Mouse (Mus musculus) thymus, adult 18-20 months (tissue): ENCODE measurements around the gene Kcnd2.

Experiments used
- DNase-seq, 2 experiments: peaks; one replicate each; pipeline ENCODE4 v3.0.0; 2022; ENCODE audit warnings: mixed read lengths in 2 of 2

The Kcnd2 gene

DNA sequence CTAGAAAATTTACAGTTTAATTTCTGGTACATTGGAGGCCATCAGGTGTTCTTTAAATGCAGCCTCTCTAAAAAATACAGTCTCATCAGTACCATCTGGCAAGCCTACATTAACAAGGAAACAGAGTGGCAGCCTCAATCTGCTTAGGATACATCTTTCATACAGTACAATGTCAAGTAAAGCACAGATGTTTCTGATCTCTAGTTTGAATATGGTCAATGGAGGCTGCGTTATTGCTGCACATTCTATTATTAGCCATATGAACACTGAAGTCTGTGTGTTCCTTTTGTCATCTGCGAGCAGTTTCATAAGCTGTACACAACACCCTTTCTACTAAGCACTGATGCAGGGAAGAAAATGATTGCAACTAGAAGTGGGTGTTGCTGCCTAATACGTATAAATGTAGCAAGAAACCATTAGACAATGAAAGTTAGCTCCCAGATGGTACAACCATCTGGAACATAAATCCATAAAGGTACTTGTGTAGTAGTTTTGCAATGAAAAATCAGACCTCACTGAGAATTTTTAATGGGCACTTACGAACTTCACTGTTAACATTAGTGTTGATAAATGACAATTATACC, 209.0 kb downstream of the Kcnd2 start:
- no peak for DNase-seq

- no peak for DNase-seq
Observed at GRCm38 (mm10) chr6:21431120-21431519, 215.8 kb downstream of the Kcnd2 start.

DNA sequence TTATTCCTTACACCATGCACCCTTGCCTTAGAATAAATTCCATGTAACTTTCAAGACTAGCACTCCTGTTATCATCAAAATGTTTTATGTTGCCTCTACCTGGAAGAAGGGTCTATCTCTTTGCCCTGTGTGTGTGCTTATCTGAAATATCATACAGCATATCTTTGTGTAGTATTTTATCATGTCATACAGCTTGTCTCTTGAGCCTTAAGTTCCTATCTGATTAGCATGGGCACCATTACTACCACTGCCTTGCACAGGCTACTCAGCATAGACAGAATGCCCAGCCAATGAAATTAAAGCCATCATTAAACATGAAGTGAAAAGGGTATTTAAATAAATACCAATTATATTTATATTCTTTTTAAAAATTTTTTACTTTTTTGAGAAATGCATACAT, 249.4 kb downstream of the Kcnd2 start:
- no peak for DNase-seq

DNA sequence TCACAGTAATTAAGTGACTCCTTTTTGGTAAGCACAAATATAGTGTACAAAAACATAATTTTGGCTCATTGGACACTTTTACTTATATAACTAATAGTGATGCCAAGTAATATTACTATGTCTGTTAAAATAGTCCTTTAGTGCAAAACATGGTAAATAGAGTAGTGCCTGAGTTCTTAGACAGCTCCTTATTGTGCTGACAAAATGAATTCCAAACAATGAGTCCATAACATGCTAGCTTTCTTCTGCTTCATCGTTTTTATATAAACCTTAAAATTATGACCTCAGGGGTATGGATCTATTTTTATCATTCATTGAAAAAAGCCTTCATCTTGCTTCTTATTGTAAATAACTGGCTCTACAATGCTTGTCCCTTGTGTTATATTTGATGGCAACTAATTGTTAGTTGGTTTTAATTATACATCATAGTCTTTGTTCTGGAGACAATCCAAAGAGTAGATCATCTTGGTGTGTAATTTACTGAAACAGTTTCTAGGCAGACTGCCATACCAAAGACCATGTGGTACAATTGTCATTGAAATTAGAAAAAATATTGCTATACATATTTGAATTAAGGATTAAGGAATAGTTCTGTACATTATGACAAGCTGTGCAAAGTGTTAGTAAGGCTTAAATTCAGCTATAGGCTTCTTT, 256.7 kb downstream of the Kcnd2 start:
- DNase-seq = no peak

- no peak for DNase-seq
Observed at GRCm38 (mm10) chr6:21482714-21483113, 267.4 kb downstream of the Kcnd2 start.

- no peak for DNase-seq
Observed at GRCm38 (mm10) chr6:21488536-21488935, 273.2 kb downstream of the Kcnd2 start.

DNA sequence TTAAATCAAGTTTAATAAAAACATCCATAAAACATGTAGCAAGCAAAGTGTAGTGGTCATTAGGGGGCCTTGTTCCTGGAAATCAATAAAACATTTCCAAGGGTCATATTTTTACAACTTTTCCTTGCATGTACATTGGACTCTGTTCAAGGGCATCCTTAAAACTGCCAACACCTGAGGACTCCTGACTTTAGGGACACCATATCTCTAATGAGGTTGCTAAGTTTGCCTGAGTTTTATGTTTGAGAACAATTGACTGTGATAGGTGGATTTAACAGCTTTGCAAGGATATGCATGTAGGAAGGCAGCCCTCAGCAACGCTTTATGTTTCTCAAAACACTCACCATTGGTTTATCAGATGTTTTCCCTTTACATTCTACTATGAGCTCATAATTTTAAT, 287.6 kb downstream of the Kcnd2 start:
- no peak for DNase-seq

GRCm38 (mm10) chr6:21510621-21511239, 295.4 kb downstream of the Kcnd2 start:
- no peak for DNase-seq

GRCm38 (mm10) chr6:21520351-21520750, 305.0 kb downstream of the Kcnd2 start:
- DNase-seq = no peak

- DNase-seq = no peak
Observed at GRCm38 (mm10) chr6:21527489-21528074, 312.3 kb downstream of the Kcnd2 start.

DNA sequence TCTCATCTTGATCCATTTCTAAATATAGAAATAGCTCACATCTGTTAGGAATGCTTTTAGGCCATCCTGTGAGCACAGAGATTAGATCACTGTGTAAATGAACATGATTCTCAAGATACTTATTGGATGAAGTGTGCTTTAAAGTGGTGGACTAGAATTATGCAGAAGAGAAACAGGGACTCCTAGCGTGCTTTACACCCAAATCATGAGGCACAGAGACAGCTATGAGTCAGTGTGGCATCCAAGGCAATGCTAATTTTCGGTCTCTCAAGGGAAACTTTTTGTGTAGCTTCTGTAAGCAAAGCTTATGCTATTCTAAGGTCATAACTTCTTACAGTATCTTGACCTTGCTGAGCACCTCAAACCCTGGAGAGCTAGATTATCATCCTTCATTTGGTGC, 318.7 kb downstream of the Kcnd2 start:
- no peak for DNase-seq

DNA sequence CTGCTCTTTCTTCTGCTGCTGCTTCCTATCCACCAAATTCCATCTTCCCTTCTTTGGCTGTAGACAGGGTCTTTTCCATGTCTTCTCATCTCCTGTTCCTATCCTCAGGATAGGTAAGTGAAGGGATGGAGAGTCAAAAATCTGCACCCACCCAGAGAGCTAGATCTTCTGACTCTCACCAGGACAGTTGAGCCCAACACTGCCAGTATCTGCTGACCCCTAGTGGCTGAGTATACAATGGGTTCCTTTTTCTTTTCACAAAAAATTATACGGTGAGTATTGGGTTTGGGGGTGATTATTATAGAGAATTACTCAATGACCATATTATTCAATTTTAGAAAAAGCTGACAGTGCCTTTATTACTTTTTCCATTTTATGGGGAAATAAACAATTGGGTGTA, 319.5 kb downstream of the Kcnd2 start:
- no peak for DNase-seq

DNA sequence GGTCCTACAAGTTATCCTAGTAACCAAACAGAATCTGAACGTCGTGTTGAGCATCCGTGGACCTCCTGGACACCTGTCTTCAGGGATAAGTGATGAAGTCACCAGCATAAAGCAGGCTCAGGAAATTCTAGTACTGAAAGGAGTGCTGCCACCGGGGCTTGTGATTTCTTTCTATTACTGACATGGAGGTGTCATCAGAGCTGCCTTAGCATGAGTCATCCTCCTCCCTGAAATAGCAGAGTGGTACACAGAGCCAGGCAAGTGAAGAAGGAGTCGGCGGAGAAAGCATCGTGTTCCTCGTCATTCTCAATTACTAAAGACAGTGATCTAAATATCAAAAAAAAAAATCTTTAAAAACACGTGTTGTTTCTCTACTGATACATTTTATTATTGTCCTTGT, 336.2 kb downstream of the Kcnd2 start:
- no peak for DNase-seq

DNA sequence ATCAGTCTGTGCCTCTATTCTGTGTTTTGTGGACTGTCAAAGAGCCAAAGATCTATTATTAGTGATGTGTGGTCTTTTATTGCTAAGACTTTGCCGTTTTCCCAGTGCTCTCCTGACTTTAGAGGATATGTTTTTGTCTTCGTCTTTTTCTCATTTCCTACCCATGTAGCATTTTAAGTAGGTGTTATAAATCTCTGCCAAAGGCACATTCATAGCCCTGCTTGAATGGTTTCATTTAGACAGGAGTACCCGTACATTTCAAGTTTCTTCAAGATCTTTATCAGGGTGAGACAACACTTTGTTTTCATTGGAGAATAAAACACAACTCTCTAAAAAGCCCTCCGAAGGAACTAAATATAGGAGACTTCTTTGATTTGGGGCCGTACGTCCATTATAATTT, 355.7 kb downstream of the Kcnd2 start:
- no peak for DNase-seq

GRCm38 (mm10) chr6:21590156-21590555, 374.9 kb downstream of the Kcnd2 start:
- no peak for DNase-seq

DNA sequence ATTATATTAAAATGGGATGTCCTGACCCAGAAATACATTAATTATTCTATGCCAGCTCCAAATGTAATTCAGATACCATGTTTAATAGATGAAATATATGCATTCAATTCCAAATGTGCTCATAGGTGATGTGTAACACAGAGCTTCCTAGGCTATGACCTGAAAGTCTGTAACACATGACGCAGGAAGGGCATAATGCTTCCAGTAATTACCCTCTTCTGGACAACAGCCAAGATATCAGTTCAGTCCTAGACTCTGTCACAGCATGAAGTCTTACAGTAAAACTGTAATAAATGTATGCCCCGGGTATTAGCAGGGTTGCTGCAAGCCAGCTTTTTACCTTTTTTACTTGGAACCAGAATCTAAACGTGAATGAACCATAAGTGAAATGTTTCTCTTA, 382.1 kb downstream of the Kcnd2 start:
- no peak for DNase-seq

GRCm38 (mm10) chr6:21609381-21610059, 394.2 kb downstream of the Kcnd2 start:
- DNase-seq = no peak

- DNase-seq = no peak
Observed at GRCm38 (mm10) chr6:21629989-21630388, 414.7 kb downstream of the Kcnd2 start.

GRCm38 (mm10) chr6:21655681-21656080, 440.4 kb downstream of the Kcnd2 start:
- DNase-seq = no peak

- DNase-seq = no peak
Observed at GRCm38 (mm10) chr6:21664135-21664534, 448.8 kb downstream of the Kcnd2 start.

DNA sequence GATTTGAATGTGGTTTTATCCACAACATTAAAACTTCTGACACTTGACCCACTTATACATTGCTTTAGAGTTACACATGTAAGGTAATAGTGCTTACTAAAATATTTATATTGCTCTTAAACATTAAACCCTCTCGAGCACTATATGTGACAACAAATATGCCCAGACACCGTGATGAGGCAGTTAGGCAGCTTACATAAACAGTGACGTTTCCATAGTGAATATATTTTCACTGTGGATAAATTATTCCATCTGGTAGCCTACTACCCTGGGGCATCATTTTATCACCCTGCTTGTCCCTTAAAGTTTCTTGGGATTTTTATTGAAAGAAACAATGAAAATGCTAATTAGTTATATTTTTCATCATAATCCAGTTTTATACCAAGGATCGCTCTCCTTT, 449.3 kb downstream of the Kcnd2 start:
- no peak for DNase-seq

GRCm38 (mm10) chr6:21684252-21684651, 468.9 kb downstream of the Kcnd2 start:
- no peak for DNase-seq

- DNase-seq = no peak
Observed at GRCm38 (mm10) chr6:21686388-21686787, 471.1 kb downstream of the Kcnd2 start.
